Mouse (Mus musculus): ENCODE measurements around the gene Pigo.

DNA sequence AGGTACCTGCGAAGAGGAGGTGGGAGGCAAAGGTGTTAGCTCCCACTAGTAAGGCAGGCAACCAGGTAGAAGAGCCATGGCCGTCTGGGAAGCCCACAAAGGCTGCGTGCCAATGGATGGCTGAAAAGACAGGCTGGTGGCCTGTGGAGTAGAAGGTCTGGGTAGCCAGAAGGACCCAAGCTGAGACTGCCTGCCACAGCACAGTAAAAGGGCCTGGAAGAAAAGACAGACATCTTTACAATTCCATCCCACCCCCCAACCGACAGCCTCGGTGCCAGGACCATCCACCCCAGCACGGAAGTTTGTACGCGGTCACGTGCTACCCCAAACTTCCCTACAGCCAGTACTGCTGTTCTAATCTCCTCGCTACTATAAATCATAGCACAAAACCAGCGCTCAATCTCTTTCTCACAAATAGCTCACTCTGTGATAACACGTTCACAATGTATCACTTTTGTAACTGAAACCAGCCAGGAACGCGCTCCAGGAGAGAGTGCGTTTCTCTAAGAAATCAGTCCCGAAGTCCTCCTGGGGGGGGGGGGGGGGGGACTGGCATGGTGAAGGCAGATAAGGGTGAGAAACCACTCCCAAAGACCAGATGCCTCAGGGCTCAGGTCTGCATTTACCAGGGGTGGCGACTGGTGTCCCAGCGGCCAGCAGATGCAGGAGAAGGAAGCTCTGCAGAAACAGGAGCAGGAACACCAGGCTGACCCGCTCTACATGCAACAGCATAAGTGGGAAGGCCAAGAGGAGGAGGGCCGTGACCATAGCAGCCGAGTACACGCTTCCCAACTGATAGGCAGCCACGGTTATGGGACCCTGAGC, 5.8 kb downstream of the Pigo start:
- TF ChIP-seq CTCF (IDR thresholded peaks at IDR 0.05; ENCODE audit: extremely low read depth, insufficient read depth, low read length): no peak
- TF ChIP-seq POLR2A (IDR thresholded peaks at IDR 0.05; ENCODE audit: extremely low read depth, insufficient read depth, low read length): no peak
